Mouse (Mus musculus) E14TG2a.4 (cell line): Measurements from ENCODE around the gene Atp9a.

Experiments
- CTCF ChIP-seq: conservative IDR thresholded peaks from 2 replicates; pipeline ENCODE4 v1.5.1; 2014; ENCODE audit warnings: low read length
- POU5F1 ChIP-seq: IDR thresholded peaks from 2 replicates; pipeline ENCODE4 v1.6.1; 2014; ENCODE audit warnings: low read length, borderline replicate concordance

DNA sequence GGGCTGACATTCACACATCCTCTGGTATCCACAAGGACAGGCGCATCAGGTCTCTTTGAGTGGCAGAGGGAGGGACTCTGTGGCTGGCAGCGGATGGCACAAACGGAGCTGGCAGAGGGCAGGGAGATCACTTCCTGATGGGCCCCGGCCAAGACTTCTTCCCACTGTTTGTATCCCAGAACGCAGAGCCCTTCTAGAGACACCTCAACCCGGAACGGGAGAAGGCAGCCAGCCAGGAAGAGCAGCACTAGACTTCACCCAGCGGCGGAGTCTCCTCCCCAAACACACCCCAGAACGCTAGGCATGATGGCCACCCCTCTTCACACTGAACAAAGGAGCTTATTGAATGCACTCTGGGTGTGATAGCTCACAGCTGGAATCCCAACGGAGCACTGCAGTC is 8.2 kb downstream of the Atp9a start:
- no peak for TF ChIP-seq CTCF
- TF ChIP-seq POU5F1 = no peak
